Mouse (Mus musculus) thymus, adult 2 months (tissue): Measurements from ENCODE around the gene Mgll. TPM values are rescaled to one million over a fixed set of nuclear protein-coding genes. Genes with fewer than 3 reads are reported as not detected.

ENCODE experiments used
- DNase-seq: peaks from one replicate; pipeline ENCODE4 v3.0.0; 2021
- H3K27ac ChIP-seq: fragments of 200-500 bp; 2 replicates; pipeline ENCODE4 v1.5.1; 2012; ENCODE audit warnings: low read length, control low read depth; ENCODE audit not compliant: control insufficient read depth, insufficient read depth
- H3K27me3 ChIP-seq: fragments of 200-500 bp; 2 replicates; pipeline ENCODE4 v1.6.1; 2012; ENCODE audit warnings: mild to moderate bottlenecking, low read length, moderate library complexity, mixed read lengths; ENCODE audit not compliant: control insufficient read depth, insufficient read depth
- H3K36me3 ChIP-seq: fragments of 200-500 bp; 2 replicates; pipeline ENCODE4 v1.6.1; 2012; ENCODE audit warnings: mild to moderate bottlenecking, low read length, moderate library complexity; ENCODE audit not compliant: control insufficient read depth, insufficient read depth
- H3K4me1 ChIP-seq: fragments of 200-500 bp; replicated peaks from 2 replicates; pipeline ENCODE4 v1.6.1; 2012; ENCODE audit warnings: low read length; ENCODE audit not compliant: control insufficient read depth, insufficient read depth
- H3K4me3 ChIP-seq: fragments of 200-500 bp; 2 replicates; pipeline ENCODE4 v1.5.1; 2012; ENCODE audit warnings: mild to moderate bottlenecking, low read length, control low read depth, moderate library complexity; ENCODE audit not compliant: control insufficient read depth, insufficient read depth
- CTCF ChIP-seq: fragments of 200-500 bp; IDR thresholded peaks from 2 replicates; pipeline ENCODE4 v1.5.1; 2012; ENCODE audit warnings: mild to moderate bottlenecking, control low read depth, low read length, moderate library complexity, borderline replicate concordance; ENCODE audit not compliant: control insufficient read depth, poor library complexity, insufficient read depth; ENCODE audit errors: extremely low read depth
- POLR2A ChIP-seq: fragments of 200-500 bp; IDR thresholded peaks from 2 replicates; pipeline ENCODE4 v1.6.1; 2012; ENCODE audit warnings: mild to moderate bottlenecking, low read length, control low read depth, moderate library complexity; ENCODE audit not compliant: control insufficient read depth, poor library complexity, insufficient read depth; ENCODE audit errors: extremely low read depth
- WGBS: fragments of 180-500 bp; shearing (Covaris S2); methylation state at CpG from one replicate; pipeline ENCODE4 v1.1.7; 2018; 5-methylcytosine and 5-hydroxymethylcytosine counted together
- polyA plus RNA-seq: library from polyadenylated mRNA; depleted of rRNA; stranded (reverse); fragments of >200 nt; gene quantifications from 2 replicates; pipeline ENCODE4 v1.2.3, GENCODE M21; 2012

Gene Mgll
- polyA plus RNA-seq, 1 experiment, result 60.3 TPM

- DNase-seq, result no peak
- Histone ChIP-seq H3K27me3 (no peaks in the 10 kb centered on the region), H3K4me1 (peaks cover 31% of the 10 kb centered on the region), H3K27ac (no peak overlapping the region), H3K36me3 (no peaks in the 10 kb centered on the region), H3K4me3 (no peak overlapping the region)
- TF ChIP-seq CTCF (no peak), POLR2A (no peak)
- WGBS, result 93% methylated on average over 3 of the region's 3 CpGs
Measured at GRCm38 (mm10) chr6:88810291-88810690, 86.1 kb downstream of the Mgll start.

GRCm38 (mm10) chr6:88811396-88811795, 87.2 kb downstream of the Mgll start:
- Histone ChIP-seq H3K27me3 (no peaks in the 10 kb centered on the region), H3K36me3 (no peaks in the 10 kb centered on the region), H3K4me3 (no peak overlapping the region), H3K4me1 (peaks cover 31% of the 10 kb centered on the region), H3K27ac (no peak overlapping the region)
- no peak for TF ChIP-seq CTCF
- TF ChIP-seq POLR2A, result no peak
- 4% methylated on average over 7 of the region's 7 CpGs for WGBS
- DNase-seq, result no peak

GRCm38 (mm10) chr6:88811880-88812400, 87.7 kb downstream of the Mgll start:
- peaks cover 31% of the 10 kb centered on the region for H3K4me1 ChIP-seq
- no peak for DNase-seq
- H3K36me3 ChIP-seq, result no peaks in the 10 kb centered on the region
- WGBS, result 34% methylated on average over 7 of the region's 7 CpGs
- no peaks in the 10 kb centered on the region for H3K27me3 ChIP-seq
- TF ChIP-seq CTCF, result no peak
- TF ChIP-seq POLR2A, result no peak
- no peak overlapping the region for H3K27ac ChIP-seq
- H3K4me3 ChIP-seq, result no peak overlapping the region

- WGBS, result 76% methylated on average over 3 of the region's 3 CpGs
Measured at GRCm38 (mm10) chr6:88812886-88813285, 88.7 kb downstream of the Mgll start.

GRCm38 (mm10) chr6:88813832-88814231, 89.6 kb downstream of the Mgll start:
- no peak overlapping the region for H3K4me3 ChIP-seq
- peaks cover 22% of the 10 kb centered on the region for H3K4me1 ChIP-seq
- 76% methylated on average over 10 of the region's 10 CpGs for WGBS
- H3K36me3 ChIP-seq, result no peaks in the 10 kb centered on the region
- TF ChIP-seq POLR2A (no peak), CTCF (no peak)
- H3K27me3 ChIP-seq, result no peaks in the 10 kb centered on the region
- DNase-seq, result no peak
- no peak overlapping the region for H3K27ac ChIP-seq

More at GRCm38 (mm10) chr6:88812886-88813285, 88.7 kb downstream of the Mgll start:
- TF ChIP-seq POLR2A (no peak), CTCF (no peak)
- Histone ChIP-seq H3K4me3 (no peak overlapping the region), H3K36me3 (no peaks in the 10 kb centered on the region), H3K27ac (no peak overlapping the region), H3K27me3 (no peaks in the 10 kb centered on the region), H3K4me1 (peaks cover 28% of the 10 kb centered on the region)
- peak; percentile 56 for DNase-seq

- H3K4me3 ChIP-seq, result no peak overlapping the region
- TF ChIP-seq CTCF, result no peak
- no peak for TF ChIP-seq POLR2A
- no peaks in the 10 kb centered on the region for H3K36me3 ChIP-seq
- no peak overlapping the region for H3K27ac ChIP-seq
- no peak for DNase-seq
- H3K27me3 ChIP-seq, result no peaks in the 10 kb centered on the region
- peaks cover 17% of the 10 kb centered on the region for H3K4me1 ChIP-seq
- 90% methylated on average over 3 of the region's 3 CpGs for WGBS
Measured at GRCm38 (mm10) chr6:88815036-88815435, 90.8 kb downstream of the Mgll start.

- H3K36me3 ChIP-seq, result no peaks in the 10 kb centered on the region
- H3K4me3 ChIP-seq, result no peak overlapping the region
- H3K27me3 ChIP-seq, result no peaks in the 10 kb centered on the region
- no peak overlapping the region for H3K27ac ChIP-seq
- TF ChIP-seq POLR2A (no peak), CTCF (no peak)
- peaks cover 16% of the 10 kb centered on the region for H3K4me1 ChIP-seq
- WGBS, result 89% methylated on average over 3 of the region's 3 CpGs
- DNase-seq, result no peak
Measured at GRCm38 (mm10) chr6:88815489-88815888, 91.3 kb downstream of the Mgll start.
